30 mouse cellular contexts compared by ENCODE assay signal in the genomic region with DNA sequence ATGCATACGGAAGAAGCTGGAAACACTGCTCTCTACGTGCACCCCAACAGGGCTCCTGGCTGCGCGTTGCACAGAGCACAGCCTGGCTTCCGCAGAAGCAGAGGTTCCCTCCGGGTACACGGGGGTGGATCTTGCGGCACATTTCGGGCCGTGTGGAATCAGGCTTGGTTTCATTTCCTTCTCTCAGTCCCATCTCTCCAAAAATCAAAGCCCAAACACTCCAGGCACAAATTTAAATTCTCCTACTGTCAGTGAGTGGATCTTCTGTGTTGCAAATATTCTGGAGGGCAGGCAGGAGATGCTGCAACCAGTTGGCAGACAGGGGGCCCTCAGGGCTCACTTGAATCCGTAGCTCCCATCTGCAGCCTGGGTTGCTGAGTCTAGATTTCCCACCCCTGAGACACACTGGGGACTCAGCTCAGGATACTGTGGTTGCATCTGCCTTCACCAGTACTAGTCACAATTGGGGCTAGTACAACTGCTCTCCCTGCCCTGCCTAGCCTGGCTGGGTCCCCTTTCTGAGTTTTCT. TPM values are rescaled to one million over a fixed set of nuclear protein-coding genes. Genes with fewer than 3 reads are reported as not detected.
DNase-seq lines count a peak whose midpoint lies in the region; ATAC-seq and TF ChIP-seq lines count a peak whose summit lies in the region.
"Had no signal": no experiment of that assay in that cellular context is flagged by ENCODE, and none has a peak within 500 bp of the region (broad histone marks: within the 10 kb centered on the region; RNA-seq: fewer than 3 reads in every experiment).

No protein-coding gene starts in this region.

- H3K36me3 ChIP-seq in forebrain, embryonic 10.5 days (replicated peaks) = peaks cover 11% of the 10 kb centered on the region
- H3K36me3 ChIP-seq in forebrain, embryonic 13.5 days (ENCODE audit: poor library complexity, severe bottlenecking) = peaks cover 12% of the 10 kb centered on the region; the same call in 1 of the 2 replicates
- peaks cover 7% of the 10 kb centered on the region; the same call in 1 of the 2 replicates for H3K36me3 ChIP-seq in midbrain, embryonic 16.5 days (ENCODE audit: control insufficient read depth, insufficient read depth, low read length)
- peaks cover 62% of the 10 kb centered on the region for H3K36me3 ChIP-seq in midbrain, embryonic 10.5 days
- no peaks in the 10 kb centered on the region for H3K36me3 ChIP-seq in stomach, postnatal 0 days (ENCODE audit: control insufficient read depth, insufficient read depth, low read length)
- H3K36me3 ChIP-seq: embryonic facial prominence, embryonic 12.5 days; limb, embryonic 13.5 days; lung, embryonic 15.5 days had no signal

- H3K4me1 ChIP-seq in forebrain, embryonic 10.5 days = peaks cover 7% of the 10 kb centered on the region
- no peaks in the 10 kb centered on the region for H3K4me1 ChIP-seq in forebrain, embryonic 13.5 days
- no peaks in the 10 kb centered on the region for H3K4me1 ChIP-seq in midbrain, embryonic 16.5 days (ENCODE audit: control insufficient read depth, insufficient read depth, low read length)
- no peaks in the 10 kb centered on the region for H3K4me1 ChIP-seq in midbrain, embryonic 10.5 days
- no peaks in the 10 kb centered on the region for H3K4me1 ChIP-seq in stomach, postnatal 0 days (replicated peaks; ENCODE audit: control insufficient read depth, insufficient read depth)
- H3K4me1 ChIP-seq: embryonic facial prominence, embryonic 12.5 days; limb, embryonic 13.5 days; midbrain, embryonic 12.5 days had no signal

- no peak overlapping the region for H3K4me2 ChIP-seq in forebrain, embryonic 13.5 days
- H3K4me2 ChIP-seq in midbrain, embryonic 16.5 days (ENCODE audit: low read length) = no peak overlapping the region
- no peak overlapping the region for H3K4me2 ChIP-seq in stomach, postnatal 0 days (replicated peaks; ENCODE audit: low read depth)
- H3K4me2 ChIP-seq: embryonic facial prominence, embryonic 12.5 days; heart, embryonic 11.5 days; hindbrain, embryonic 12.5 days; limb, embryonic 13.5 days; liver, embryonic 11.5 days; lung, embryonic 15.5 days; midbrain, embryonic 12.5 days had no signal

- no peak for ATAC-seq in forebrain, embryonic 13.5 days
- no peak for ATAC-seq in midbrain, embryonic 16.5 days
- no peak for ATAC-seq in stomach, postnatal 0 days (ENCODE audit: low FRiP score, low TSS enrichment)
- ATAC-seq: activated CD4-positive, CD25-positive, alpha-beta regulatory T cell, adult 4 months; forebrain, embryonic 16.5 days; intestine, postnatal 0 days had no signal

- no peaks in the 10 kb centered on the region for H3K9me3 ChIP-seq in forebrain, embryonic 10.5 days
- no peaks in the 10 kb centered on the region for H3K9me3 ChIP-seq in forebrain, embryonic 13.5 days (replicated peaks)
- H3K9me3 ChIP-seq in midbrain, embryonic 16.5 days (replicated peaks; ENCODE audit: control insufficient read depth, low read length, poor library complexity, severe bottlenecking) = no peaks in the 10 kb centered on the region
- H3K9me3 ChIP-seq in midbrain, embryonic 10.5 days (replicated peaks) = no peaks in the 10 kb centered on the region
- H3K9me3 ChIP-seq in stomach, postnatal 0 days (ENCODE audit: control insufficient read depth, low read length) = no peaks in the 10 kb centered on the region
- H3K9me3 ChIP-seq: embryonic facial prominence, embryonic 12.5 days; hindbrain, embryonic 12.5 days; limb, embryonic 13.5 days; lung, embryonic 15.5 days; midbrain, embryonic 12.5 days had no signal

- TF ChIP-seq CTCF in stomach, postnatal 0 days (IDR thresholded peaks at IDR 0.05; ENCODE audit: low read depth) = 0 out of 2 replicates have a peak, but pooled peaks have one; percentile 7

- WGBS in forebrain, embryonic 10.5 days = 84% methylated on average over 11 of the region's 11 CpGs
- WGBS in forebrain, embryonic 13.5 days = 84% methylated on average over 11 of the region's 11 CpGs
- WGBS in midbrain, embryonic 16.5 days = 81% methylated on average over 11 of the region's 11 CpGs
- WGBS in midbrain, embryonic 10.5 days = 86% methylated on average over 11 of the region's 11 CpGs
- 78% methylated on average over 11 of the region's 11 CpGs for WGBS in stomach, postnatal 0 days

- no peak overlapping the region for H3K4me3 ChIP-seq in forebrain, embryonic 10.5 days
- no peak overlapping the region for H3K4me3 ChIP-seq in forebrain, embryonic 13.5 days
- H3K4me3 ChIP-seq in midbrain, embryonic 16.5 days (ENCODE audit: low read depth, low read length) = no peak overlapping the region
- H3K4me3 ChIP-seq in midbrain, embryonic 10.5 days = no peak overlapping the region
- no peak overlapping the region for H3K4me3 ChIP-seq in stomach, postnatal 0 days (ENCODE audit: low read depth, low read length)
- H3K4me3 ChIP-seq: embryonic facial prominence, embryonic 12.5 days; hindbrain, embryonic 12.5 days; limb, embryonic 13.5 days; lung, embryonic 15.5 days; midbrain, embryonic 12.5 days had no signal

- DNase-seq in forebrain, embryonic 10.5 days (ENCODE audit: extremely low spot score, low spot score) = no peak
- DNase-seq in layer of hippocampus, adult 18-20 months (ENCODE audit: low spot score in 2 of 2) = peak; percentile 28 to 54
- DNase-seq in layer of hippocampus, postnatal 10 days (ENCODE audit: low spot score in 2 of 2) = no peak
- no peak for DNase-seq in midbrain, embryonic 10.5 days (ENCODE audit: low spot score)
- DNase-seq in stomach, postnatal 0 days (ENCODE audit: low spot score) = no peak
- no peak for DNase-seq in cerebellum, postnatal 36 days
- DNase-seq: adrenal gland, adult 2 months; adrenal gland, postnatal 36 days; cerebellum, adult 2 months; cerebellum, postnatal 14 days; gastrocnemius, postnatal 36 days; heart, adult 18-20 months; heart, postnatal 36 days; kidney, postnatal 25 days had no signal

- no peak for TF ChIP-seq EP300 in stomach, postnatal 0 days (optimal IDR thresholded peaks at IDR 0.05)

- H3K9ac ChIP-seq in forebrain, embryonic 13.5 days = no peak overlapping the region
- no peak overlapping the region for H3K9ac ChIP-seq in midbrain, embryonic 16.5 days (ENCODE audit: low read depth, low read length)
- no peak overlapping the region for H3K9ac ChIP-seq in stomach, postnatal 0 days (ENCODE audit: low read length)
- H3K9ac ChIP-seq: embryonic facial prominence, embryonic 12.5 days; hindbrain, embryonic 12.5 days; limb, embryonic 13.5 days; lung, embryonic 15.5 days; midbrain, embryonic 12.5 days had no signal

- H3K27ac ChIP-seq in forebrain, embryonic 10.5 days = 0 out of 2 replicates have a peak overlapping the region, but pooled peaks have one; percentile 7
- H3K27ac ChIP-seq in forebrain, embryonic 13.5 days = no peak overlapping the region
- 0 out of 2 replicates have a peak overlapping the region, but pooled peaks have one; percentile 7 for H3K27ac ChIP-seq in midbrain, embryonic 16.5 days (ENCODE audit: low read length)
- no peak overlapping the region for H3K27ac ChIP-seq in midbrain, embryonic 10.5 days (replicated peaks)
- H3K27ac ChIP-seq in stomach, postnatal 0 days (replicated peaks) = no peak overlapping the region
- H3K27ac ChIP-seq: embryonic facial prominence, embryonic 12.5 days; hindbrain, embryonic 12.5 days; limb, embryonic 13.5 days; lung, embryonic 15.5 days; midbrain, embryonic 12.5 days had no signal

- H3K27me3 ChIP-seq in forebrain, embryonic 10.5 days (ENCODE audit: poor library complexity, severe bottlenecking) = peaks cover 13% of the 10 kb centered on the region
- H3K27me3 ChIP-seq in forebrain, embryonic 13.5 days = no peaks in the 10 kb centered on the region
- no peaks in the 10 kb centered on the region for H3K27me3 ChIP-seq in midbrain, embryonic 16.5 days (ENCODE audit: control insufficient read depth, insufficient read depth, low read depth, low read length)
- peaks cover 11% of the 10 kb centered on the region for H3K27me3 ChIP-seq in midbrain, embryonic 10.5 days (ENCODE audit: low read depth, poor library complexity, severe bottlenecking)
- H3K27me3 ChIP-seq in stomach, postnatal 0 days (ENCODE audit: control insufficient read depth, insufficient read depth, low read length) = no peaks in the 10 kb centered on the region
- H3K27me3 ChIP-seq: hindbrain, embryonic 12.5 days; midbrain, embryonic 12.5 days had no signal

RNA-seq across cellular contexts. Expression of gene Chrna4, which starts 11.9 kb away (rescaled TPM):
- polyA plus RNA-seq in forebrain, embryonic 10.5 days (2016; fragmentation: Nextera tagmentation; extraction: Ambion mirVana) = 5.7 and 5.8 TPM in 2 replicates
- 13.0 and 13.4 TPM in 2 replicates for polyA plus RNA-seq in forebrain, embryonic 13.5 days (2015; fragmentation: Nextera tagmentation; extraction: Ambion mirVana)
- 10 to 100 TPM; 15.7 to 19.6 TPM for total RNA-seq in layer of hippocampus, adult 18-20 months (2021)
- total RNA-seq in layer of hippocampus, postnatal 10 days (2021) = 10 to 100 TPM; 32.4 to 33.7 TPM
- polyA plus RNA-seq in midbrain, embryonic 16.5 days (2015; fragmentation: Nextera tagmentation; extraction: Ambion mirVana) = 46.9 and 48.3 TPM in 2 replicates
- 17.9 and 23.8 TPM in 2 replicates for polyA plus RNA-seq in midbrain, embryonic 10.5 days (2016; fragmentation: Nextera tagmentation; extraction: Ambion mirVana)
- 0.18 and 0.22 TPM in 2 replicates for polyA plus RNA-seq in stomach, postnatal 0 days (2015; fragmentation: Nextera tagmentation; extraction: Ambion mirVana)
- total RNA-seq: CH12.LX; heart, adult 18-20 months; heart, postnatal 36 days; megakaryocyte progenitor cell, adult 5-6 weeks; neutrophil, adult 5-6 weeks had no signal
- polyA plus RNA-seq: activated CD4-positive, CD25-positive, alpha-beta regulatory T cell, adult 4 months; C2C12 had no signal

RNA-seq across cellular contexts. Expression of gene Col20a1, which starts 45.1 kb away (rescaled TPM):
- 0.07 and 0.17 TPM in 2 replicates for polyA plus RNA-seq in forebrain, embryonic 10.5 days (2016; fragmentation: Nextera tagmentation; extraction: Ambion mirVana)
- 0.21 and 0.28 TPM in 2 replicates for polyA plus RNA-seq in forebrain, embryonic 13.5 days (2015; fragmentation: Nextera tagmentation; extraction: Ambion mirVana)
- total RNA-seq in layer of hippocampus, adult 18-20 months (2021) = 1 to 10 TPM; 1.9 to 2.1 TPM
- total RNA-seq in layer of hippocampus, postnatal 10 days (2021) = 1 to 10 TPM; 1.0 to 1.2 TPM
- 0.11 and 0.19 TPM in 2 replicates for polyA plus RNA-seq in midbrain, embryonic 16.5 days (2015; fragmentation: Nextera tagmentation; extraction: Ambion mirVana)
- polyA plus RNA-seq in midbrain, embryonic 10.5 days (2016; fragmentation: Nextera tagmentation; extraction: Ambion mirVana) = 0.14 and 0.52 TPM in 2 replicates
- polyA plus RNA-seq in stomach, postnatal 0 days (2015; fragmentation: Nextera tagmentation; extraction: Ambion mirVana) = 0.98 and 1.3 TPM in 2 replicates

Comparison
In these comparisons a context has a peak if more than half of its experiments do, and no peak if none do; other contexts are left out.
1. DNase-seq: peak in layer of hippocampus, adult 18-20 months (2 of 2); none in forebrain, embryonic 10.5 days (single experiment), layer of hippocampus, postnatal 10 days (0 of 2), midbrain, embryonic 10.5 days (single experiment), stomach, postnatal 0 days (single experiment) and cerebellum, postnatal 36 days (0 of 2).
2. H3K27ac ChIP-seq: peak in forebrain, embryonic 10.5 days (single experiment) and midbrain, embryonic 16.5 days (single experiment); none in forebrain, embryonic 13.5 days (single experiment), midbrain, embryonic 10.5 days (single experiment) and stomach, postnatal 0 days (single experiment).